Mouse (Mus musculus) kidney, embryonic 14.5 days (tissue): Measurements from ENCODE around the gene Pask. TPM values are rescaled to one million over a fixed set of nuclear protein-coding genes. Genes with fewer than 3 reads are reported as not detected.

Experiments
- ATAC-seq: fragments of 200-750 bp; cut with Nextera tagmentation; 2 replicates; pipeline ENCODE4 v1.8.0; 2017; ENCODE audit warnings: moderate number of reproducible peaks, mild to moderate bottlenecking, moderate TSS enrichment, moderate library complexity; ENCODE audit not compliant: low FRiP score, low TSS enrichment
- H3K27ac ChIP-seq: fragments of 300-500 bp; sonication (generic); 2 replicates; pipeline ENCODE4 v1.5.1; 2014; ENCODE audit warnings: low read depth, mild to moderate bottlenecking, low read length, moderate library complexity, mixed read lengths
- H3K27me3 ChIP-seq: fragments of 300-500 bp; sonication (generic); 2 replicates; pipeline ENCODE4 v1.6.1; 2014; ENCODE audit warnings: mild to moderate bottlenecking, low read length; ENCODE audit not compliant: control insufficient read depth, insufficient read depth
- H3K36me3 ChIP-seq: fragments of 300-500 bp; sonication (generic); 2 replicates; pipeline ENCODE4 v1.6.1; 2014; ENCODE audit warnings: low read length, mixed read lengths; ENCODE audit not compliant: control insufficient read depth, insufficient read depth
- H3K4me1 ChIP-seq: fragments of 300-500 bp; sonication (generic); 2 replicates; pipeline ENCODE4 v1.6.1; 2014; ENCODE audit warnings: low read length, mixed read lengths; ENCODE audit not compliant: control insufficient read depth, insufficient read depth
- H3K4me2 ChIP-seq: fragments of 300-500 bp; sonication (generic); replicated peaks from 2 replicates; pipeline ENCODE4 v1.6.1; 2014; ENCODE audit warnings: low read depth, mild to moderate bottlenecking, low read length
- H3K4me3 ChIP-seq: fragments of 300-500 bp; sonication (generic); 2 replicates; pipeline ENCODE4 v1.5.1; 2014; ENCODE audit warnings: mild to moderate bottlenecking, low read length
- H3K9ac ChIP-seq: fragments of 300-500 bp; sonication (generic); 2 replicates; pipeline ENCODE4 v1.6.1; 2014; ENCODE audit warnings: low read depth, mild to moderate bottlenecking, low read length, moderate library complexity
- H3K9me3 ChIP-seq: fragments of 300-500 bp; sonication (generic); 2 replicates; pipeline ENCODE4 v1.6.1; 2016; ENCODE audit warnings: low read length; ENCODE audit not compliant: control insufficient read depth
- WGBS: fragments of 180-500 bp; shearing (Covaris S2); extraction: QIAGEN DNeasy Blood & Tissue Kit; methylation state at CpG from one replicate; pipeline ENCODE4 v1.1.7; 2014; 5-methylcytosine and 5-hydroxymethylcytosine counted together
- polyA plus RNA-seq: library from polyadenylated mRNA; unstranded; fragments of >200 nt; fragmentation: Nextera tagmentation; extraction: Ambion mirVana; gene quantifications from 2 replicates; pipeline ENCODE4 v1.2.1, GENCODE M21; 2014

Pask gene
- 11.1 and 20.3 TPM in 2 replicates for polyA plus RNA-seq

GRCm38 (mm10) chr1:93342648-93343503, at the start of gene Pask, which contains the start of gene Ppp1r7:
Gene Pask (minus strand): TSS chr1:93343482.
Gene Ppp1r7 (plus strand): TSS chr1:93342854.
- H3K4me1 ChIP-seq = peaks cover 12% of the 10 kb centered on the region
- no peaks in the 10 kb centered on the region for H3K27me3 ChIP-seq
- ATAC-seq = peak; percentile 95
- no peaks in the 10 kb centered on the region for H3K9me3 ChIP-seq
- under 1% methylated on average over 63 of the region's 63 CpGs for WGBS
- H3K9ac ChIP-seq = peak within 1 kb of the TSS; percentile 81
- H3K4me3 ChIP-seq = peak within 1 kb of the TSS; percentile 96
- peak within 1 kb of the TSS; percentile 67 for H3K4me2 ChIP-seq
- H3K27ac ChIP-seq = peak within 1 kb of the TSS; percentile 47; the same call in 1 of the 2 replicates
- peaks cover 16% of the 10 kb centered on the region for H3K36me3 ChIP-seq

- 75% methylated on average over 2 of the region's 2 CpGs for WGBS
- no peaks in the 10 kb centered on the region for H3K9me3 ChIP-seq
- H3K4me3 ChIP-seq = no peak overlapping the region
- no peak for ATAC-seq
- H3K27ac ChIP-seq = no peak overlapping the region
- no peaks in the 10 kb centered on the region for H3K27me3 ChIP-seq
- no peak overlapping the region for H3K4me2 ChIP-seq
- no peaks in the 10 kb centered on the region for H3K36me3 ChIP-seq
- no peak overlapping the region for H3K9ac ChIP-seq
- no peaks in the 10 kb centered on the region for H3K4me1 ChIP-seq
Measured at GRCm38 (mm10) chr1:93388906-93389305, 45.6 kb upstream of the Pask start.

- WGBS = 40% methylated on average over 2 of the region's 2 CpGs
- Histone ChIP-seq H3K36me3 (no peaks in the 10 kb centered on the region), H3K27me3 (no peaks in the 10 kb centered on the region), H3K4me2 (no peak overlapping the region), H3K9me3 (no peaks in the 10 kb centered on the region), H3K9ac (no peak overlapping the region), H3K4me3 (no peak overlapping the region), H3K27ac (no peak overlapping the region), H3K4me1 (no peaks in the 10 kb centered on the region)
- ATAC-seq = no peak
Measured at GRCm38 (mm10) chr1:93387198-93387597, 43.9 kb upstream of the Pask start.

GRCm38 (mm10) chr1:93379117-93379516, 35.8 kb upstream of the Pask start:
- 74% methylated on average over 5 of the region's 5 CpGs for WGBS
- H3K9ac ChIP-seq = no peak overlapping the region
- no peaks in the 10 kb centered on the region for H3K36me3 ChIP-seq
- no peaks in the 10 kb centered on the region for H3K9me3 ChIP-seq
- no peak overlapping the region for H3K4me2 ChIP-seq
- no peak overlapping the region for H3K27ac ChIP-seq
- no peak overlapping the region for H3K4me3 ChIP-seq
- H3K4me1 ChIP-seq = no peaks in the 10 kb centered on the region
- no peaks in the 10 kb centered on the region for H3K27me3 ChIP-seq
- no peak for ATAC-seq

- Histone ChIP-seq H3K4me3 (no peak overlapping the region), H3K4me1 (no peaks in the 10 kb centered on the region), H3K9ac (no peak overlapping the region), H3K9me3 (no peaks in the 10 kb centered on the region), H3K36me3 (no peaks in the 10 kb centered on the region), H3K27me3 (no peaks in the 10 kb centered on the region), H3K27ac (no peak overlapping the region), H3K4me2 (no peak overlapping the region)
- no peak for ATAC-seq
- WGBS = 62% methylated on average over 5 of the region's 5 CpGs
Measured at GRCm38 (mm10) chr1:93377307-93377706, 34.0 kb upstream of the Pask start.

GRCm38 (mm10) chr1:93373665-93374064, 30.4 kb upstream of the Pask start, which contains the start of gene Ano7:
Gene Ano7 (plus strand): TSS chr1:93373930.
- no peak within 1 kb of the TSS for H3K4me3 ChIP-seq
- no peak within 1 kb of the TSS for H3K27ac ChIP-seq
- no peaks in the 10 kb centered on the region for H3K9me3 ChIP-seq
- H3K36me3 ChIP-seq = no peaks in the 10 kb centered on the region; the same call in 1 of the 2 replicates
- H3K9ac ChIP-seq = no peak within 1 kb of the TSS
- H3K27me3 ChIP-seq = no peaks in the 10 kb centered on the region
- H3K4me1 ChIP-seq = no peaks in the 10 kb centered on the region
- no peak for ATAC-seq
- 76% methylated on average over 4 of the region's 4 CpGs for WGBS
- H3K4me2 ChIP-seq = no peak within 1 kb of the TSS

- no peak overlapping the region for H3K4me3 ChIP-seq
- H3K4me1 ChIP-seq = no peaks in the 10 kb centered on the region
- ATAC-seq = no peak
- WGBS = 98% methylated on average over 6 of the region's 6 CpGs
- H3K9ac ChIP-seq = no peak overlapping the region
- peaks cover 48% of the 10 kb centered on the region for H3K36me3 ChIP-seq
- H3K9me3 ChIP-seq = no peaks in the 10 kb centered on the region
- no peak overlapping the region for H3K27ac ChIP-seq
- no peak overlapping the region for H3K4me2 ChIP-seq
- H3K27me3 ChIP-seq = no peaks in the 10 kb centered on the region
Measured at GRCm38 (mm10) chr1:93365641-93366040, 22.4 kb upstream of the Pask start.

- no peak overlapping the region for H3K27ac ChIP-seq
- ATAC-seq = no peak
- no peaks in the 10 kb centered on the region for H3K9me3 ChIP-seq
- no peak overlapping the region for H3K9ac ChIP-seq
- peaks cover 73% of the 10 kb centered on the region for H3K36me3 ChIP-seq
- 84% methylated on average over 4 of the region's 4 CpGs for WGBS
- no peaks in the 10 kb centered on the region for H3K4me1 ChIP-seq
- H3K4me3 ChIP-seq = no peak overlapping the region
- no peaks in the 10 kb centered on the region for H3K27me3 ChIP-seq
- no peak overlapping the region for H3K4me2 ChIP-seq
Measured at GRCm38 (mm10) chr1:93362661-93363060, 19.4 kb upstream of the Pask start.

- H3K9me3 ChIP-seq = no peaks in the 10 kb centered on the region
- H3K27me3 ChIP-seq = no peaks in the 10 kb centered on the region
- no peak overlapping the region for H3K4me2 ChIP-seq
- peaks cover 89% of the 10 kb centered on the region for H3K36me3 ChIP-seq
- H3K4me1 ChIP-seq = no peaks in the 10 kb centered on the region
- no peak overlapping the region for H3K27ac ChIP-seq
- WGBS = 89% methylated on average over 2 of the region's 2 CpGs
- no peak overlapping the region for H3K4me3 ChIP-seq
- ATAC-seq = no peak
- no peak overlapping the region for H3K9ac ChIP-seq
Measured at GRCm38 (mm10) chr1:93352724-93353123, 9.4 kb upstream of the Pask start.
